Comparison of ENCODE assay signal across 27 mouse cellular contexts in the genomic region with DNA sequence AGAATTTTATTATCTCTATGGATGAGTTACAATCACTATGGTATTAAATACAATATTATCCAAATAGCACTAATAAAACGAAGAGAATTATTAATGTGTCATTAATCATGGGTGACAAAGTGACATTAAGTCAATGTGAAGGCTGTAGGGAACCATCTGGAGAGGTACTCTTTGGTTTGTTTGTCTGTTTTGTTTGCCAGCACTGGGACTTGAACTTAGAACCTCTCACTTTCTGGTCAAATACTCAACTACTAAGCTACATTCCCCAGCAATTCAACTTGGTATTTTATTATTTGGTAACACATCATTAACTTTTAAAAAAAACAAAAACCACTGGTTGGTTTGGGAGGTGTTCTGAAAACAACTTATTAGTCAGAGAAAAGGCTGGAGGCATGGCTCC.
"Had no signal": no experiment of that assay in that cellular context is flagged by ENCODE, and none has a peak within 500 bp of the region (broad histone marks: within the 10 kb centered on the region; RNA-seq: fewer than 3 reads in every experiment).

No protein-coding gene starts in this region.

- H3K4me2 ChIP-seq: embryonic facial prominence, embryonic 12.5 days; embryonic facial prominence, embryonic 13.5 days; embryonic facial prominence, embryonic 15.5 days; forebrain, embryonic 12.5 days; forebrain, embryonic 13.5 days; forebrain, embryonic 15.5 days had no signal

- H3K9me3 ChIP-seq: embryonic facial prominence, embryonic 10.5 days; embryonic facial prominence, embryonic 12.5 days; embryonic facial prominence, embryonic 15.5 days; forebrain, embryonic 12.5 days; forebrain, embryonic 13.5 days had no signal

- DNase-seq: cerebellum, adult 2 months; cerebellum, adult 8-10 months; cerebellum, adult 9-10 months; cerebellum, adult 9-11 months; cerebellum, postnatal 10 days; cerebellum, postnatal 14 days; cerebellum, postnatal 25 days; cerebellum, postnatal 36 days; embryo, embryonic 11 days; forebrain, postnatal 0 days; gastrocnemius, adult 2 months; gastrocnemius, postnatal 10 days; gastrocnemius, postnatal 14 days; gastrocnemius, postnatal 25 days; gastrocnemius, postnatal 36 days; heart, adult 18-20 months had no signal

- H3K4me1 ChIP-seq: embryonic facial prominence, embryonic 10.5 days; embryonic facial prominence, embryonic 12.5 days; embryonic facial prominence, embryonic 13.5 days; embryonic facial prominence, embryonic 15.5 days; forebrain, embryonic 10.5 days; forebrain, embryonic 12.5 days; forebrain, embryonic 13.5 days; forebrain, embryonic 15.5 days had no signal

- ATAC-seq: forebrain, embryonic 13.5 days; forebrain, embryonic 14.5 days; forebrain, embryonic 15.5 days; forebrain, embryonic 16.5 days; forebrain, postnatal 0 days had no signal

- H3K27ac ChIP-seq: embryonic facial prominence, embryonic 10.5 days; embryonic facial prominence, embryonic 12.5 days; embryonic facial prominence, embryonic 13.5 days; embryonic facial prominence, embryonic 15.5 days; forebrain, embryonic 10.5 days; forebrain, embryonic 12.5 days; forebrain, embryonic 13.5 days; forebrain, embryonic 15.5 days; gastrocnemius, adult 2 months had no signal

- H3K4me3 ChIP-seq: embryonic facial prominence, embryonic 10.5 days; embryonic facial prominence, embryonic 12.5 days; embryonic facial prominence, embryonic 13.5 days; embryonic facial prominence, embryonic 15.5 days; erythroblast, embryonic 14.5 days; forebrain, embryonic 10.5 days; forebrain, embryonic 12.5 days; forebrain, embryonic 13.5 days; forebrain, embryonic 15.5 days; gastrocnemius, adult 2 months had no signal

- H3K27me3 ChIP-seq: embryonic facial prominence, embryonic 12.5 days; embryonic facial prominence, embryonic 13.5 days; embryonic facial prominence, embryonic 15.5 days; forebrain, embryonic 12.5 days; forebrain, embryonic 13.5 days; forebrain, embryonic 15.5 days had no signal

- H3K9ac ChIP-seq: embryonic facial prominence, embryonic 12.5 days; embryonic facial prominence, embryonic 13.5 days; embryonic facial prominence, embryonic 15.5 days; forebrain, embryonic 12.5 days; forebrain, embryonic 13.5 days; forebrain, embryonic 15.5 days; forebrain, postnatal 0 days had no signal
